Mouse (Mus musculus): ENCODE measurements around the gene Ttc39d.
A peak's percentile ranks its signal among the peaks of the same experiment; 100 is the strongest.

Ttc39d gene

GRCm38 (mm10) chr17:80206671-80207581, at the start of gene Ttc39d, which contains the start of gene Srsf7:
Gene Ttc39d, plus strand, starts transcription at chr17:80207460.
Gene Srsf7, minus strand, starts transcription at chr17:80207307.
- DNase-seq (ENCODE audit: low read depth, low spot score) = peak; percentile 100

GRCm38 (mm10) chr17:80157489-80157888, 49.8 kb upstream of the Ttc39d start:
- no peak for DNase-seq (ENCODE audit: low read depth, low spot score)

GRCm38 (mm10) chr17:80160454-80160853, 46.8 kb upstream of the Ttc39d start:
- no peak for DNase-seq (ENCODE audit: low read depth, low spot score)

- no peak for DNase-seq (ENCODE audit: low read depth, low spot score)
These were observed 43.3 kb upstream of the Ttc39d start for GRCm38 (mm10) chr17:80163991-80164390.

- DNase-seq (ENCODE audit: low read depth, low spot score) = no peak
These were observed 41.5 kb upstream of the Ttc39d start for GRCm38 (mm10) chr17:80165741-80166140.

GRCm38 (mm10) chr17:80166346-80166745, 40.9 kb upstream of the Ttc39d start:
- DNase-seq (ENCODE audit: low read depth, low spot score) = no peak

GRCm38 (mm10) chr17:80167436-80167835, 39.8 kb upstream of the Ttc39d start:
- no peak for DNase-seq (ENCODE audit: low read depth, low spot score)

- peak; percentile 67 for DNase-seq (ENCODE audit: low read depth, low spot score)
These were observed 39.4 kb upstream of the Ttc39d start for GRCm38 (mm10) chr17:80167851-80168251.

- DNase-seq (ENCODE audit: low read depth, low spot score) = no peak
These were observed 38.7 kb upstream of the Ttc39d start for GRCm38 (mm10) chr17:80168425-80169182.

- DNase-seq (ENCODE audit: low read depth, low spot score) = no peak
These were observed 37.5 kb upstream of the Ttc39d start for GRCm38 (mm10) chr17:80169792-80170191.

GRCm38 (mm10) chr17:80170951-80171350, 36.3 kb upstream of the Ttc39d start:
- DNase-seq (ENCODE audit: low read depth, low spot score) = no peak

- no peak for DNase-seq (ENCODE audit: low read depth, low spot score)
These were observed 35.3 kb upstream of the Ttc39d start for GRCm38 (mm10) chr17:80171948-80172347.

GRCm38 (mm10) chr17:80172761-80173160, 34.5 kb upstream of the Ttc39d start:
- peak; percentile 76 for DNase-seq (ENCODE audit: low read depth, low spot score)

- DNase-seq (ENCODE audit: low read depth, low spot score) = no peak
These were observed 33.6 kb upstream of the Ttc39d start for GRCm38 (mm10) chr17:80173708-80174107.

- no peak for DNase-seq (ENCODE audit: low read depth, low spot score)
These were observed 33.1 kb upstream of the Ttc39d start for GRCm38 (mm10) chr17:80174146-80174545.

- no peak for DNase-seq (ENCODE audit: low read depth, low spot score)
These were observed 32.4 kb upstream of the Ttc39d start for GRCm38 (mm10) chr17:80174699-80175385.

GRCm38 (mm10) chr17:80175386-80175739, 31.9 kb upstream of the Ttc39d start:
- no peak for DNase-seq (ENCODE audit: low read depth, low spot score)

- DNase-seq (ENCODE audit: low read depth, low spot score) = no peak
These were observed 31.3 kb upstream of the Ttc39d start for GRCm38 (mm10) chr17:80175966-80176365.

- DNase-seq (ENCODE audit: low read depth, low spot score) = peak; percentile 53
These were observed 28.4 kb upstream of the Ttc39d start for GRCm38 (mm10) chr17:80178846-80179245.

- DNase-seq (ENCODE audit: low read depth, low spot score) = peak; percentile 88
These were observed 27.3 kb upstream of the Ttc39d start for GRCm38 (mm10) chr17:80179959-80180358.

- DNase-seq (ENCODE audit: low read depth, low spot score) = no peak
These were observed 26.8 kb upstream of the Ttc39d start for GRCm38 (mm10) chr17:80180468-80180867.

GRCm38 (mm10) chr17:80183615-80184014, 23.6 kb upstream of the Ttc39d start:
- no peak for DNase-seq (ENCODE audit: low read depth, low spot score)

All from 3T3-L1 (cell line).